Mouse (Mus musculus): Measurements from ENCODE around the gene Bcar3. TPM values are rescaled to one million over a fixed set of nuclear protein-coding genes. Genes with fewer than 3 reads are reported as not detected.
"Not testable (repeated sequence)": the region's sequence is repeated elsewhere in the genome, so short reads cannot be mapped to it uniquely, and the experiment has no call there.

Gene Bcar3
- polyA plus RNA-seq (2015; fragmentation: Nextera tagmentation; extraction: Ambion mirVana), result 9.1 and 9.4 TPM in 2 replicates

- peak within 1 kb of the TSS; percentile 94 for H3K9ac ChIP-seq
- H3K27ac ChIP-seq (replicated peaks), result peak within 1 kb of the TSS; percentile 100
- no peaks in the 10 kb centered on the region for H3K36me3 ChIP-seq
- H3K4me3 ChIP-seq, result peak within 1 kb of the TSS; percentile 84
- ATAC-seq (ENCODE audit: low read depth), result peak; percentile 90
- H3K4me2 ChIP-seq, result peak within 1 kb of the TSS; percentile 84
- H3K27me3 ChIP-seq, result no peaks in the 10 kb centered on the region
- WGBS, result 2% methylated on average over 37 of the region's 37 CpGs
- H3K9me3 ChIP-seq, result no peaks in the 10 kb centered on the region
- H3K4me1 ChIP-seq (replicated peaks), result peaks cover 66% of the 10 kb centered on the region
These were observed at the start of gene Bcar3 for GRCm38 (mm10) chr3:122293954-122294850. Bcar3 (plus strand) TSS chr3:122294136.

GRCm38 (mm10) chr3:122244759-122245158 is 49.2 kb upstream of the Bcar3 start:
- Histone ChIP-seq H3K9ac (peak overlapping the region; percentile 63), H3K27me3 (no peaks in the 10 kb centered on the region)
- WGBS, result 49% methylated on average over 6 of the region's 6 CpGs

DNA sequence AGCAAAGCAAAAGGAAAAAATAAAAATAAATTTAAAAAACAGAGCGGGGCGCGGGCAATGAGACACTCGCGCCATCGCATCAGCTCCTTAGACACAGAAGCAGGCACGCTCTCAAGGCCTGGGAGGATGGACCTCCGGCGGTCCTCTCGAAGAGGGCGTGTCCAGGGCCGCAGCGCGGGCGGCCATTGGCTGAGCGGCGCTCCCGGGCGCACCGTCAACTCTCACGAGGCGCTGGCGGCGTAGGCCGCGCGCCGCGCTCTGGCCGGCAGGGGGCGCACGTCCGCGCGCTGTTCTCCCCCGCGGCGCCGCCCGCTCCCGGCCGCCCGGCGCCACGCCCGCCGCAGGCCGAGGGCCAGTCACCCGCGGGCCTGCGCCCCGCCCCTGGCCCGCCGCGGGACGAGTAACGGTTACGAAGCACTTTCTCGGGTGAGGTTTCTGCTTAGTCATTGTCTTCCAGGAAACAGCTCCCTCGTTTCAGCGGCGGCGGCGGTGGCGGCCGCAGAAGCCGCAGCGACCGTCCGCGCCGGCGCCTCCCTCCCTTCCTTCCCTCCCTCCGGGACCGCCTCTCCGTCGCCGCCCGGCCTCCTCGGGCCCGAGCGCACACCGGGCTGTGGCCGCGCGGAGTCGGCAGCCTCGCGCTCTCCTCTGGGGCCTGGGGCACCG is 48.6 kb upstream of the Bcar3 start, which contains the start of gene Gclm:
TSS of gene Gclm (plus strand) at position 343 of the 663 bp plus-strand sequence.
- Histone ChIP-seq H3K4me3 (peak within 1 kb of the TSS; percentile 82), H3K27ac (replicated peaks) (peak within 1 kb of the TSS; percentile 95), H3K4me2 (peak within 1 kb of the TSS; percentile 68), H3K9me3 (no peaks in the 10 kb centered on the region), H3K27me3 (no peaks in the 10 kb centered on the region), H3K36me3 (no peaks in the 10 kb centered on the region), H3K4me1 (replicated peaks) (peaks cover 17% of the 10 kb centered on the region), H3K9ac (peak within 1 kb of the TSS; percentile 93)
- peak; percentile 99 for ATAC-seq (ENCODE audit: low read depth)
- under 1% methylated on average over 80 of the region's 90 CpGs for WGBS

More at GRCm38 (mm10) chr3:122244759-122245158, 49.2 kb upstream of the Bcar3 start:
- no peak for ATAC-seq (ENCODE audit: low read depth)
- Histone ChIP-seq H3K4me3 (peak overlapping the region; percentile 82), H3K4me1 (replicated peaks) (peaks cover 17% of the 10 kb centered on the region), H3K27ac (replicated peaks) (0 out of 2 replicates have a peak overlapping the region, but pooled peaks have one; percentile 95), H3K36me3 (no peaks in the 10 kb centered on the region), H3K9me3 (no peaks in the 10 kb centered on the region), H3K4me2 (peak overlapping the region; percentile 68)

DNA sequence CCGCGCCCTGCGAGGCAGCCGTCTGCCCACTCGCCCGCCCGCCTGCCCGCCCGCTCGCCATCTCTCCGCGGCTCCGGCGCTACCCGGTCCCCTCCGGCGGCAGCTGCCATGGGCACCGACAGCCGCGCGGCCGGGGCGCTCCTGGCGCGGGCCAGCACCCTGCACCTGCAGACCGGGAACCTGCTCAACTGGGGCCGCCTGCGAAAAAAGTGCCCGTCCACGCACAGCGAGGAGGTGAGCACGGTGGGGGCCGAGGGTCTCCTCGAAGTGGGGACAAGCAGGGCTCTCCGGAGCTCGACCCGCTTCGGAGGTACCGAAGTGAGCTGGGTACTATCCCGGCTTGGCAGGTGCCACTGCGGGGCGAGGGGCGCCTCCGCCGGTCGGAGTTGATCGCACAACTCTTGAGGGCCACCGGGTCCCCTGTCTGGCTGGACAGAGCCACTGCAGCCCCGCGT is 48.0 kb upstream of the Bcar3 start:
- H3K4me3 ChIP-seq, result peak overlapping the region; percentile 82
- H3K4me1 ChIP-seq (replicated peaks), result peaks cover 17% of the 10 kb centered on the region
- H3K9ac ChIP-seq, result peak overlapping the region; percentile 93
- H3K27me3 ChIP-seq, result no peaks in the 10 kb centered on the region
- WGBS, result under 1% methylated on average over 47 of the region's 50 CpGs
- peak; percentile 68 for ATAC-seq (ENCODE audit: low read depth)
- H3K4me2 ChIP-seq, result peak overlapping the region; percentile 68
- peak overlapping the region; percentile 95 for H3K27ac ChIP-seq (replicated peaks)
- H3K36me3 ChIP-seq, result no peaks in the 10 kb centered on the region
- no peaks in the 10 kb centered on the region for H3K9me3 ChIP-seq

DNA sequence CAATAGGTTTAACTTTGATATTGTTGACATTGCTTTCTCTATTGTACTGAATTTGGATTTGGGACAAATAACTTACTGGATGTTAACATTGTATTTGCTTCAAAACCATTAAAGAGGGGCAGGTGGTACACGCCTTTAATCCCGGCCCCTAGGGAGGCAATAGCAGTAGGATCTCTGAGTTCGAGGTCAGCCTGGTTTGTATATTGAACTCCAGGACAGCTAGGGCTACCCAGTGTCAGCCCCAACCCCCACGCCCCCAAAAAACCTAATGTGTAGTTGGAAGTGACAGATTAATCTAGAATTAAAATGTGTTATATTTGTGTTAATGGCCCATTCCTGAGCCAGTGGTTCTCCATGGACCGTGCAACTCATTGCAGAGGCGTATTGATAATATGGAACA is 47.5 kb upstream of the Bcar3 start:
- 25% methylated on average over 6 of the region's 6 CpGs for WGBS
- H3K9me3 ChIP-seq, result no peaks in the 10 kb centered on the region
- no peaks in the 10 kb centered on the region for H3K36me3 ChIP-seq
- H3K4me1 ChIP-seq (replicated peaks), result peaks cover 17% of the 10 kb centered on the region
- H3K9ac ChIP-seq, result peak overlapping the region; percentile 93
- no peak for ATAC-seq (ENCODE audit: low read depth)
- H3K4me2 ChIP-seq, result peak overlapping the region; percentile 68
- peak overlapping the region; percentile 95 for H3K27ac ChIP-seq (replicated peaks)
- H3K27me3 ChIP-seq, result no peaks in the 10 kb centered on the region
- H3K4me3 ChIP-seq, result peak overlapping the region; percentile 82

GRCm38 (mm10) chr3:122246986-122247767 is 46.8 kb upstream of the Bcar3 start:
- no peaks in the 10 kb centered on the region for H3K27me3 ChIP-seq
- peaks cover 17% of the 10 kb centered on the region for H3K4me1 ChIP-seq (replicated peaks)
- H3K36me3 ChIP-seq, result no peaks in the 10 kb centered on the region
- no peak for ATAC-seq (ENCODE audit: low read depth)
- WGBS, result 68% methylated on average over 12 of the region's 12 CpGs
- peak overlapping the region; percentile 82 for H3K4me3 ChIP-seq
- H3K9ac ChIP-seq, result peak overlapping the region; percentile 93
- no peaks in the 10 kb centered on the region for H3K9me3 ChIP-seq
- no peak overlapping the region for H3K27ac ChIP-seq (replicated peaks)
- peak overlapping the region; percentile 68 for H3K4me2 ChIP-seq

- H3K4me2 ChIP-seq, result peak overlapping the region; percentile 68
- no peak for ATAC-seq (ENCODE audit: low read depth)
These were observed 46.2 kb upstream of the Bcar3 start for GRCm38 (mm10) chr3:122247768-122248100.

GRCm38 (mm10) chr3:122252466-122253253 is 41.3 kb upstream of the Bcar3 start:
- Histone ChIP-seq H3K4me2 (no peak overlapping the region), H3K36me3 (0 out of 2 replicates have a peak, but pooled peaks cover 10% of the 10 kb centered on the region), H3K9ac (no peak overlapping the region), H3K27me3 (no peaks in the 10 kb centered on the region), H3K27ac (replicated peaks) (no peak overlapping the region), H3K4me3 (no peak overlapping the region), H3K4me1 (replicated peaks) (peaks cover 3% of the 10 kb centered on the region), H3K9me3 (no peaks in the 10 kb centered on the region)
- 59% methylated on average over 3 of the region's 3 CpGs for WGBS
- no peak for ATAC-seq (ENCODE audit: low read depth)

More at GRCm38 (mm10) chr3:122247768-122248100, 46.2 kb upstream of the Bcar3 start:
- H3K4me3 ChIP-seq, result peak overlapping the region; percentile 82
- no peaks in the 10 kb centered on the region for H3K36me3 ChIP-seq
- no peaks in the 10 kb centered on the region for H3K27me3 ChIP-seq
- H3K27ac ChIP-seq (replicated peaks), result no peak overlapping the region
- WGBS, result 97% methylated on average over 2 of the region's 2 CpGs
- H3K4me1 ChIP-seq (replicated peaks), result peaks cover 17% of the 10 kb centered on the region
- H3K9ac ChIP-seq, result peak overlapping the region; percentile 93
- no peaks in the 10 kb centered on the region for H3K9me3 ChIP-seq

- not testable (repeated sequence) for H3K27me3 ChIP-seq; ATAC-seq (ENCODE audit: low read depth); H3K4me2 ChIP-seq; H3K4me3 ChIP-seq; H3K27ac ChIP-seq (replicated peaks); H3K4me1 ChIP-seq (replicated peaks); H3K9me3 ChIP-seq; H3K9ac ChIP-seq
- WGBS, result 93% methylated on average over 7 of the region's 7 CpGs
- H3K36me3 ChIP-seq, result 0 out of 2 replicates have a peak, but pooled peaks cover 15% of the 10 kb centered on the region
These were observed 39.9 kb upstream of the Bcar3 start for GRCm38 (mm10) chr3:122254050-122254449.

DNA sequence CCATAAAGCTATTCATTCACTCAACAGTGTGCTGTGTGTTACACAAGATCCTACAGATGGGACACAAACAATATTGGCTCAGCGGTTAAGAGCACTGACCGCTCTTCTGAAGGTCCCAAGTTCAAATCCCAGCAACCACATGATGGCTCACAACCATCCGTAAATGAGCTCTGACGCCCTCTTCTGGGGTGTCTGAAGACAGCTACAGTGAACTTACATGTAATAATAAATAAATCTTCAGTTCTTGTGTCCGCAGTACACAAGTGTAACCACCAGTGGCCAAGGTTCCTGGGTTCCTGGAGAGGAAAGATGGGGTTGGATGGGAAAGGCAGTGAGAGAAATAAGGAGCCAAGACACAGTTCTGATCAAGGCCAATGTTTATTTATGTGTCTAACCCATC is 23.9 kb upstream of the Bcar3 start:
- 77% methylated on average over 5 of the region's 5 CpGs for WGBS
- Histone ChIP-seq H3K4me2 (no peak overlapping the region), H3K36me3 (peaks cover 14% of the 10 kb centered on the region), H3K27me3 (no peaks in the 10 kb centered on the region), H3K9me3 (no peaks in the 10 kb centered on the region), H3K4me3 (no peak overlapping the region), H3K4me1 (replicated peaks) (peaks cover 4% of the 10 kb centered on the region), H3K9ac (no peak overlapping the region), H3K27ac (replicated peaks) (no peak overlapping the region)
- ATAC-seq (ENCODE audit: low read depth), result no peak

- not testable (repeated sequence) for H3K9ac ChIP-seq; H3K27me3 ChIP-seq; ATAC-seq (ENCODE audit: low read depth); H3K27ac ChIP-seq (replicated peaks); H3K4me3 ChIP-seq; H3K9me3 ChIP-seq; H3K4me2 ChIP-seq
- H3K4me1 ChIP-seq (replicated peaks), result peaks cover 29% of the 10 kb centered on the region
- WGBS, result 93% methylated on average over 1 of the region's 1 CpGs
- H3K36me3 ChIP-seq, result peaks cover 24% of the 10 kb centered on the region
These were observed 21.4 kb upstream of the Bcar3 start for GRCm38 (mm10) chr3:122272565-122272964.

All from neural tube, embryonic 13.5 days (tissue).